Mouse (Mus musculus) forelimb bud, embryonic 11.5 days (tissue): ENCODE data around the gene Reg3d.
"Not testable (repeated sequence)": the region's sequence is repeated elsewhere in the genome, so short reads cannot be mapped to it uniquely, and the experiment has no call there.

Experiments used
- DNase-seq: peaks from one replicate; pipeline ENCODE4 v3.0.0-alpha.2; 2012; ENCODE audit warnings: low read depth, low spot score

Gene Reg3d

GRCm38 (mm10) chr6:78378765-78379164, at the start of gene Reg3d:
Gene Reg3d (minus strand): TSS chr6:78378865.
- no peak for DNase-seq

- no peak for DNase-seq
Measured at GRCm38 (mm10) chr6:78425497-78425896, 46.8 kb upstream of the Reg3d start.

- DNase-seq = not testable (repeated sequence)
Measured at GRCm38 (mm10) chr6:78422411-78422810, 43.7 kb upstream of the Reg3d start, which contains the start of gene Reg1. Gene Reg1 (plus strand): TSS chr6:78422711.

DNA sequence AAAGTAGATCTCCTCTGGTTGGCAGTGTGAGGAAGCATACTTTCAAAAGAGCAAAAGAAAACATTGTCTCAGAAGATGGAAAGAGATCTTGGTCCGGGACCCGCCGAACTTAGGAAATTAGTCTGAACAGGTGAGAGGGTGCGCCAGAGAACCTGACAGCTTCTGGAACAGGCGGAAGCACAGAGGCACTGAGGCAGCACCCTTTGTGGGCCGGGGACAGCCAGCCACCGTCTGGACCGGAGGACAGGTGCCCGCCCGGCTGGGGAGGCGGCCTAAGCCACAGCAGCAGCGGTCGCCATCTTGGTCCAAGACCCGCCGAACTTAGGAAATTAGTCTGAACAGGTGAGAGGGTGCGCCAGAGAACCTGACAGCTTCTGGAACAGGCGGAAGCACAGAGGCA, 16.7 kb upstream of the Reg3d start, which contains the start of gene Reg2:
Gene Reg2 (plus strand): TSS at position 301 of the 400 bp plus-strand sequence.
- DNase-seq = not testable (repeated sequence)

GRCm38 (mm10) chr6:78385609-78386008, 6.9 kb upstream of the Reg3d start:
- DNase-seq = no peak

GRCm38 (mm10) chr6:78380409-78380808, 1.7 kb upstream of the Reg3d start, which contains the start of gene Reg3a:
Gene Reg3a (plus strand): TSS chr6:78380709.
- no peak for DNase-seq

- no peak for DNase-seq
Measured at GRCm38 (mm10) chr6:78370357-78370756, 8.3 kb downstream of the Reg3d start, which contains the start of gene Reg3b. Gene Reg3b (plus strand): TSS chr6:78370657.

- DNase-seq = no peak
Measured at GRCm38 (mm10) chr6:78361971-78362563, 16.6 kb downstream of the Reg3d start.

DNA sequence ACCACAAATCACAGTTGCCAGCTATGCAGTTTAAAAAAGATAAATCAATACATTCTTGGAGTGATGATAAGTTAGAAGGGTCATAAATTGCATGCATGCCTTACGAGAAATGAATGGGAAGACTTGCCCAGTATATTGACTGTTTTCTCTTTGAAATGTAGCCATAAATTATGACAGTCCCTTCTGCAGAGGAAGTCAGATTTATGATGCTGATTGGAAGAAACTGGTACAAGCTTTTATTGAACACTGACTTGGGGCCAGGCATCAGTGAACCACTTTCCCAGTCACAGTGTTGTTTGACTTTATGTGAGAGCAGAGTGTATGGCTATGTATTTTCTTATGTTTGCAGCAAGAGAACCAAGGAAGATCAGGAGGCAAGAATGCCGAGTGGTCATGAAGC, 37.0 kb downstream of the Reg3d start:
- peak; percentile 17 for DNase-seq

DNA sequence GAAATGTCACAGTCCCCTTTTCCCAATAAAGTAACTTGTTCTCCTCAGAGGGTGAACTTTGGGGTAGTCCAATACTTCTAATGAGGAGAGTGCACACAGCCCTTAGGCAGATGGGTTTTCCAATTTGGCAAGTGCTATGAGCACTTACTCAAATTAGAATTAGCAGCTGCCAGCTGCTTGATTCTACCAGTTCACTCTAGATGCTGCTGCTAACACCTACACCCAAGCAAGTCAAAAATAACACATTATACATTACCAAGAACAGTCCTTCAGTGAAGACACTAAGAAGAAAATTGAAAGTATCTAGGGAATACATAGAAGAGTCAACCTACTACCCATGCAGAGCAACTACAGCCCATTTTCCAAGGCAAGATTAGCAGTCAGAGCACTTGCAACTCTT, 38.4 kb downstream of the Reg3d start:
- DNase-seq = no peak

DNA sequence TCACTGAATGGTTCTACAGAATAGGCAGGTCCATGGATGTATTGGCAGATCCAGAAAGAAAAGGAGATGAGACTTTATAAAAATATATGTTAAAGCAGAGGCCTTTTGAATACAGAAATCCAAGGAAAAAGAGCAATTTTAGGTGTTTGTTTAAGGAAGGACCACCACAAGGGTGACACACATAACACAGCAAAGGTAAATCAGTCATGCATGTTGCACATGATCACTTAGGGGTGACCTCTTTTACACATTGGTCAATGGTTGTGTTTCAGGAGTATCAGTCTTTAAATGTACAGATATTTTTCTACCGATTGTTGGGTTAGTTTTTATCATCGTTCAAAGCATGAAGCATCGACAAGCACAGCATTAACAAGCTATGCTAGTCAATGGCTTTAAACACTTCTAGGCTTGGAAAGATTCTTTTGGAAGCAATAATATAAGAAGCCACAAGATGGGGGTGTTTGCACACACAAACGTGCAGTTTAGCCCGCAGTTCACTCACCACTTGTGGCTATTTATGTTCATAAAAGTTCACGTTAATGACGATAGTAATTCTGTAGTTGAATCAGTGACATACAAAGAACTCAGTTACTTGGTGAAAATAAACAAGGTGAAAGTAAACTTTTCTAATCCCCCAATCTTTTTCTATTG, 46.6 kb downstream of the Reg3d start:
- peak; percentile 23 for DNase-seq

- no peak for DNase-seq
Measured at GRCm38 (mm10) chr6:78329166-78329565, 49.5 kb downstream of the Reg3d start.

DNA sequence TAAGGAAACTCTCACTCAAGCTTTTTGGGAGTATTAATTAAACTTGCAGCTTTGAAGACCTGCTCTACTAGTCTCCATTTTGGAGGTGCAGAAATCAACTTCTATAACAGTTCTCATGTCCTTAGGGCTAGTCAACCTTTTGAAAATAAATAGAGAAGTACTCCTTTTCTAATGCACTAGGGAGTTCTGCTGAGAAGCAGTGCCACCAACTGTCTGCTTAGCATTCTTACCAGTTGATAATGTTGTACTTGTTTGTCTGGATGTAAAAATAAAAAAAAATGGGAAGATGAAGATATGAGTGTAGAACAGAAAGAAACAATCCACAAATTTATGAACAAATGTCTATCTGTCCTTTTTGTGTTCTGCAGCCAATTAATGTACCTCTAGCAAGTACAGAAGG, 50.9 kb downstream of the Reg3d start:
- DNase-seq = no peak
